Mouse (Mus musculus) small intestine, adult 2 months (tissue): ENCODE data around the gene Rpl18.

Experiments
- CTCF ChIP-seq: fragments of 200-500 bp; IDR thresholded peaks from 2 replicates; pipeline ENCODE4 v1.5.1; 2012; ENCODE audit warnings: low read depth, mild to moderate bottlenecking, control low read depth, inconsistent platforms, low read length, moderate library complexity, mixed read lengths; ENCODE audit not compliant: insufficient replicate concordance, insufficient read length; ENCODE audit errors: extremely low read depth
- POLR2A ChIP-seq: fragments of 200-500 bp; IDR thresholded peaks from 2 replicates; pipeline ENCODE4 v1.6.1; 2012; ENCODE audit warnings: low read depth, mild to moderate bottlenecking, control low read depth, inconsistent platforms, low read length, moderate library complexity

GRCm38 (mm10) chr7:45693921-45694591 is 21.2 kb upstream of the Rpl18 start, which contains the start of gene Sec1:
- TF ChIP-seq POLR2A (no peak), CTCF (no peak)
